Mouse (Mus musculus) left cerebral cortex, postnatal 36 days (tissue): ENCODE data around the gene Large1. TPM values are rescaled to one million over a fixed set of nuclear protein-coding genes. Genes with fewer than 3 reads are reported as not detected.

Experiments
- DNase-seq, 2 experiments: peaks; one replicate each; pipeline ENCODE4 v3.0.0; 2021 to 2022; ENCODE audit warnings: low spot score in 2 of 2, mixed read lengths in 1 of 2
- intact Hi-C: fragments of 180-260 bp; cut with DNase I; formaldehyde crosslinking; loops from one replicate; pipeline ENCODE4 v1.15.1; 2025
- microRNA-seq: library from miRNA; unstranded; fragments of <30 nt; microRNA quantifications from one replicate; pipeline ENCODE4 v1.2.0, GENCODE M21; 2022
- total RNA-seq, 2 experiments: library from RNA; stranded (reverse); gene quantifications; 2 replicates each; pipeline ENCODE4 v1.2.3; 2021

The Large1 gene
- total RNA-seq, 2 experiments from 2014 or later, result 151 to 163 TPM

DNA sequence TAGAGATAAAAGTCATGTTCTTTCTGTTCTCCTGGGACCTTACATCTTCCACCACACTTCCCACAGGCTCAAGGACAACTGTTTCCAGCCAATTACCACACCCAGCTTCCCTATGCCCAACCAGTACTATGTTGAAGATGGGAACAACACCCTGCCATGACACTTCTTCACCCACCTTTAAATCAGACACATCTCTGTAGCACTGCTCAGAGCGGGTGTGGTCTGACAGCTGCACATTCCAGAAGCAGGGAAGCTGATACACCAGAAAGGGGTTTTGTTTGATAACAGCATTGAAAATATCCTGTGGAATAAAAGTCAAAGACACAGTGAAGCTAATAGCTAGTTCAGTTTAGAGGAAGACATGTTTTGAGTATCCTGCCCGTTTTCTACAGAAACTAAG, 470.3 kb downstream of the Large1 start:
- DNase-seq, result no peak
- intact Hi-C loops, result no loop called here

DNA sequence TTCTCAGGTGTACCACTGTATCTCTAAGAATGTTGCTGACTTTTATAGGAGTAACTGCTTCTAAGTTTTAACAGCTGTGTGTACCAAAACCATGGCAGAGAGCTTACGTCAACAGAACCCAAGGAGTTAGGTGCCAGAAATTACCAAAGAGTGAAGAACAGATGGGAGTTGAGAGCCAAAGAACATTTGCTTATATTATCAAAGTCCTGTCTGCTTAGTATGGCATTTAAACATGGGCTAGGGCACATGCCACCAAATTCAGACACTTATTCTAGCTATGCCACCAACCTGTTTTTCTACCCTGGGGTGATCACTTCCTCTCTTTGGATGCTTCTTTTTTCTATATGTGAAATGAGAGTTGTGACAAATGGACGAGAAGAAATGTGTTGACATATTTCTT, 479.9 kb downstream of the Large1 start:
- no peak for DNase-seq

DNA sequence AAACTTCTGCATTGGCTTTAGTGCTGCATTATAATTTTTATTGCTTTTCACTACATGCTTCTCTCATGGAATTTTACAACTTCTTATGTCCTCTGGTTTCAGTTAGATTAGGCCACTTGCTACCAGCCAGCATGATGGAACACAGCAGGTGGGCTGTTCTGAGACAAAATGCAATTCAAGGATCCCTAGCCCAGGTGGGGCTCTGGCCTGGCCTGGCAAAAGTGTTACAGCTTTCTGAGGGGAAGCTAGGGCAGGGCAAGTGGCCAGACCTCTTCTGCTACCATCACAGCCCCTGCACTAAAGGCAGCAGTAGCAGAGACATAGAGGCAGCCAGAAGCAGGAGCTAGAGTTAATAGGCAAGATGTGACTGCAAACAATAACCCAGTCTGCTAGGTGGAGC, 506.5 kb downstream of the Large1 start:
- DNase-seq, result no peak
- intact Hi-C loops, result no loop called here

More for the DNA sequence above, 479.9 kb downstream of the Large1 start:
- intact Hi-C loops, result no loop called here

DNA sequence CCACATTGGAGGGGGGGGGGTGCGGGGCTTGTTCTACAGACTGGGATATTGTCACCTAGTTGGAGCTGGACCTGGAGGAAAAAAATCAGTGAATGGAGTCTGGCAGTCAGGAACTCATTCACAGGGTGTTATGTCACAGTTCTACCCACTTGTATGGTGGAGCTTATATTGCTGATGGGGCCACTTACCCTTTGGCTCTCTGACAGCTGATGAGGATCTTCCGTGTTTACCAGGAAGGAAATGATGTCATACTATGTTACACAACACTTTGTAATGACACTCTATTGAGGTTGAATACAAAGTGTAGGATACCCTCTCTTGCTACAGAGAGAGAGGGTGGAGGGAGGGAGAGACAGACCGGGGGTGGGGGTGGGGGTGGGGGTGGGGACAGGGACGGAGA, 517.5 kb downstream of the Large1 start:
- no peak for DNase-seq
- intact Hi-C loops, result no loop called here

DNA sequence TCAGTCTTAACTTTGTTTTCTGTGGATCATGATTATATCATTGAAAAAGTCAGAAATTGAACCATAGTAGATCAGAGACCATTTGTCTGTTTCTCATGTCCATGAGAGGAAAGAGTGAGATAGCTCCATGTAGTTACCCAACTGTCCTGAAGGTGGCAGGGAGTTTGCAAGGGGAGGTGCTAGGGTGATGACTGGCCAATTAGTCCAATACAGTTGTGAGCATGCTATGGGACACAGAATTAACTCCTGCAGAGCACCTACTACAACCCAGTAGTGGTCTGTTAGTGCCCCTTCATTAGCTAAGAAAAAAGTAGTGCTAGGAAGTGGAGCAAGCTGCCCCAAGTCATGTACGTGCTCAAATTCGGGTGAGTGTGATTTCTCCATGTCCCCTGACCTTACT, 520.2 kb downstream of the Large1 start:
- DNase-seq, result no peak
- intact Hi-C loops, result no loop called here

DNA sequence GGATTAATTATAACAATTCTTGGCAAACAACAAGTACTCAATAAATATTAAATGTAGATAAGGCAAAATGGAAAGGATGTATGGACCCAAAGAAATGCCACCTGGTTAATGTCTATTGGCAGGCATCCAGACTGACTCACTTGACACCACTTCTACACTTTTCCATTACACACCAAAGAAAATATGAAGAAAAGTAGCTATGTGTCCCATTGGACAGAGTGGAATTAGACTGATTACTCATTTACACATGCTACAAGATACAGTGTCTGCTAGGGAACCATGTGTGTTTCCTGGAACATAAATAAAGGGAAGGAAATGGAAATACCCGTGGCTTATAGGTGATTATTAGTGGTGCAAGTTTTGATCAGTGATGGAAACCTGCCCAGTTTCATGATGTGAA, 521.0 kb downstream of the Large1 start:
- DNase-seq, result no peak
- intact Hi-C loops, result no loop called here

DNA sequence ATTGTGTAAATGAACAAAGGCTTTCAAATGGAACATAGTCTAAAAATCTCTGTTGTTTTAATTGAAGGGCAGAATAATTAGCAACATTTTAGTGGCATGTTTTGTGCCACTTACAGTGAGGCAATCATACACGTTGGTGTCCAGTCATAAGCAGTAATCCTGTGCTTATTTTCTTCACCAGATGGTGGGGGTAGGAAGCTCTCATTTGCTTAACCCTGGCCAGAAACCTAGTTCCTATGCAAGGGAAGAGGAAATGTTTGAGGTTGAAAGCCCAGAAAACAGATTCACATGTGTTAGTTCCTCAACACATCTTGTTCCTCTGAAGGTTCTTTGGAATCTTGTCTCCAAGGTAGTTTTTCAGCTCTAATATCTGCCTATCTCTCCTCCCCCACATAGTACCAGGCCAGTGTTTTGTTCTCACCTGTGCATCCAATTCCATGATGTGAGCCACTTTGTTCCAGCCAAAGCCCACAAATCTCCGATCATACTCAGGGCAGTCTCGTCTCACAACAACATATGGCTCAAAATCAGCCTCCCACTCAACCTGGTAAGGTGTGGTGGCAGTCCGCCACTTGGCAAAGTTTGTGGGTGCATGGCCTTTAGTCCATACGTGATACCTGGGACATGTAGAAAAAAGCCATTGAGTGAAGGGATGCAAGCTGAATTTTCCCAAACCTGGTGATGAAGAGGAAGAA, 535.5 kb downstream of the Large1 start:
- intact Hi-C loops, result no loop called here
- no peak for DNase-seq

DNA sequence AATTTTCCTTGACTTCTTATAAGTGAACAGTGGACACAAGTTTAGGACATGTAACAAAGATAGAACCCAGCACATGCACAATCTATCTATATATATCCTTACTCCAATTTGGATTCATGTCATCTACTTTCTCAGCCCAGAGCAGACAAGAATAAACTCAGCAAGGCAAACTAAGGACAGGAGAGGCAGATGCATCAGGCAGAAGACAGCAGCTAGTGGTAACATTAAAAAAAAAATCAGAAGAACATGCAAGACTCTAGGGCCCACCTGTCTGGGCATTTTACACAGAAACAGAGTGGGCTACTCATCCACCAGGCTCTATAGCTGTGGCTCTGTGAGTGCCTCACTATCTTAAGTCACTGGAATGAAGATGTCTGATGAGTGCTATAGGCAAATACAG, 536.7 kb downstream of the Large1 start:
- DNase-seq, result no peak
- intact Hi-C loops, result no loop called here

DNA sequence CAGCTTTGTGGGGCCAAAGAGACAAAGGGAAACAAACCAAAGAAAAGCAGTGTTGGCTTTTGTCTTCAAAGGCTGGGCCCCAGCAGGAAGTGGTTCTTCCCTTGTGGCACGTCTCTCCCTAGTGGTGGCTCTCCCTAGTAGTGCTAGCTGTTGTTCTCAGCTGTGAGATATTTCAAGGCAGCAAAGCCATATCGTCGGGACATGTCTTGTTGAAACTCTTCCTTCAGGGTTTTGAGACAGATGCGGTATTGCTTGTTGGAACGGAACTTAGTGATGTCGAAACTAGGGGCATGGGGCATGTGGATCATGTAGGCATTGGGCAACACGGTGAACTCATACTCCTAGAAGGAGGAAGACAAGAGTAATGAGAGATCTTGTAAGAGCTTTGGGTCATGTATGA, 537.7 kb downstream of the Large1 start:
- intact Hi-C loops, result no loop called here
- no peak for DNase-seq

DNA sequence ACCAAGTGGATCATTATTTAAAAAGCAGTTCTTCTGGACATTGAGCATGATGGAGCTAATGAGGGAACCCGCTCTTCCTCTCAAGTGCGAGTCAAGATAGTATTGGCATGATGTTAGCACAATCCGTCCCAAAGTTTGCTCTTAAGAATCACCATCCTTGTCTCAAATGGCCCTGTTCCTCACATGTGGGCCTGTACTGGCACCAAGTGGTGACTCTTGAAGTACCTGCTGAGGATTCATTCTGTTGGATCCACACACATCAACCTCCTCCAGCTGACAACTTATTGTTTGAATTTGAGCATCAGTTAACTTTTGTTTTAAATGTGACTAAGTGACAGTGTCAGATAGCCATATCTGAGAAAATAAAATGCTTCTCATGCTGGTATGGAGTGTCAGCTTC, 540.6 kb downstream of the Large1 start:
- intact Hi-C loops, result no loop called here

DNA sequence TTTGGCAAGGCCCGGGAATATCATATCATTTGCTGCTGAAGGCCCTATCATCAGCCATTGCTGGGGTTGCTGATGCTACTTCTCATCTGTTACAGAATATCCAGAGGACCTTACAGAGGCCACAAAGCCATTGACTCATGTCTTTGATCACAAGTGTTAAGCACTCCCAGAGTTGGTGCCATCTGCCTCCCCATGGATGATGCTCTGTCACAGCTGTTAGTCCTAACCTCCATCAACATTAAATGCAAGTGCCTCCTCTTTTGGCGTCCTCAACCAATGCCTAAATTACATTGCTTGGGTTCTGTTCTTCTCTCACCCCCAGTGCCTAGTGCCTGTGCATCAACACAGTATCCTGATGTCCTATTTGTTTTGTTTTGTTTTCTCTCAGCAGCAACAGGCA, 551.8 kb downstream of the Large1 start:
- intact Hi-C loops, result no loop called here
- DNase-seq, result no peak

More for the DNA sequence above, 540.6 kb downstream of the Large1 start:
- no peak for DNase-seq

DNA sequence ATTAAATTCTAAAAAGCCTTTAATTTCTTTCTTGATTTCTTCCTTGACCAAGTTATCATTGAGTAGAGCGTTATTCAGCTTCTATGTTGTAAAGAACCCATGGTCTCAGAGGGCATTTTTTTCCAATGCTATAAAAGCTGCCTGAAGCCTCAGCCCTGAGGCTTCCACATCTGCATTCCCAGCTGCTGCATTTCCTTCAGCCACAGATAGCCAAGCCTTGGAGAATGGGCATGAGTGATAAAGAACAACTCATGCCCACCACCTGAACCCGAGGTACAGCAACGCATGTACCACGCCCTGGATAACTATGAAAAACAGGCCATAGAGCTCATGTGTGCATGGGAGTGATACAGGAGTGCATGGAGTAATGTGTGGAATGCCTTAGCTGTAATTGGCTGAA, 572.7 kb downstream of the Large1 start:
- no peak for DNase-seq
- intact Hi-C loops, result no loop called here

DNA sequence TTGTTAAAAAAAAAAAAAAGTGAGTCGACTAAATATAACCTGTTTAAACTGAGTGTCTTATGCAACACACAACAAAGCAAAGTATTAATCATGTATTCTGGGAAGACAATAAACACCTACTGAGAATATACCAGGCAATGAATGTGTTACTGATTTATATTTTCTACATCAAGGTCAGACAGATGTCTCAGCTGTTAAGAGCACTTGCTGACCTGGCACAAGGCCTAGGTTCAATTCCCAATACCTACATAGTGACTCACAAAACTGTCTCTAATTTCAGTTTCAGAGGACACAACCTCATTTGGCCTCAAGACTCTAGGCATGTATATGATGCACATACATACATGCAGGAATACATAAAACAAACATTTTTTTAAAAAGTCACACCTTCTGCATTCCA, 575.5 kb downstream of the Large1 start:
- DNase-seq, result no peak

DNA sequence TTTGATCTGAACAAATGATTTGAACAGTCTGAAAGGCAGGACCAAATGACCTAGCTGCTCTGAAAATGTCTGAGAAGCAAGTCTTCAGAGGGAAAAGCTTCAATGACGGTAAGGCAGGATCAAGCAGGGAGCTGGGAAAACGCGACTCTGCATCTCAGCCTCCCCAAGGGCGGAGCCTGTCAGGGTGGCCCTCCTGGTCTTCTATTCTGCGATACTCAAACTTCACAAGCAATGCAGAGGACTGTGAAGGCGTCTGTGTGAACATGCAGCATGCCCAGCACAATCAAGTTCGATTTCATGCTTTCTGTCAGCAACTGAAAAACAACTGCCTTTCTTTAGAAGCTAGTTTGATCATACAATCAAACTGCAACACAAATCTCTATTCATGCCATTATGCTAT, 586.6 kb downstream of the Large1 start:
- no peak for DNase-seq
- intact Hi-C loops, result no loop called here

More for the DNA sequence above, 575.5 kb downstream of the Large1 start:
- intact Hi-C loops, result no loop called here

DNA sequence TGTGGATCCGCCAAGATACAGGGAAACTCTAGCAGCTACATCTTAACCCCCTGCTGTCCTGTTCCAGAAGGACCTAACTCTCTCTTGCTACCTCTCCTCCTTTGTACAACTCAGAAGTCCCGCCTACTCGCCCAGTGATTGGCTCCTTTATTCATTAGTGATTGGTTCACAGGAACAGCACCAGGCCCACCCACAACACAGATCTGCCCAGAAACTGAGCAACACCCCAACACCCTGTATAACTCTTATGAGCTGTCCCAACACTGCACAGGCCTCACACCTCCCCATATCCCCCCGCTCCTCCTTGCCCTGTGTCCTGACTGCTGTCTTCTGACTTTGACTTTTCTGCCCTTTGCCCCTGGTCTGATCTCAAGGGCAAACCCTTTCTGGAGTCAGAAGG, 587.6 kb downstream of the Large1 start:
- intact Hi-C loops, result no loop called here
- DNase-seq, result no peak

Small RNAs within 50 kb of the gene (microRNA-seq; reads per million reads assigned to microRNA genes)
- not detected for gene Mir28b
